Mouse (Mus musculus): Measurements from ENCODE around the gene Sept3. TPM values are rescaled to one million over a fixed set of nuclear protein-coding genes. Genes with fewer than 3 reads are reported as not detected.

Sept3 gene
- total and polyA plus RNA-seq, 2 experiments, result 0.04 to 0.09 TPM

DNA sequence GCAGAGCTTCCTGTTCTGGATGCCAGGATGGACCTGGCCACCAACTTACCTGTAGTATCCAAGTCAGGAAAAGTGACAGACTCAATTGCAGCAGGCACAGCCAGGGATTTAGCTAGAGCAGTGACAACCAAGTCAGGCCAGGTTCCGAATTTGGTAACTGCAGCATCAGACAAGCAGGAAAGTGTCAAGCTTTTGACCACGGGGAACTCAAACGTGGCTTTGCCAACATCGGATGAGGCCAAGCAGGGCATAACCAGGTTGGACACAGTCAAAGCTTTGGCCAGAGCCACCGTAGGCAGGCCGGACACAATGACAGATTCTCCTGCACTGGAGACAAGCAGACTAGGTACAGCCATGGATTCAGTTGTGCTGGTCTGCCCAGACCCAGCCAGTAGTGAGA is 2.4 kb upstream of the Sept3 start:
- no peaks in the 10 kb centered on the region for H3K36me3 ChIP-seq (ENCODE audit: control insufficient read depth, insufficient read depth, low read length)
- no peak overlapping the region for H3K9ac ChIP-seq (ENCODE audit: low read depth, low read length)
- H3K79me2 ChIP-seq (ENCODE audit: control insufficient read depth, insufficient read depth, low read length), result no peaks in the 10 kb centered on the region
- H3K27me3 ChIP-seq (ENCODE audit: control insufficient read depth, insufficient read depth, low read length), result peaks cover 9% of the 10 kb centered on the region
- WGBS, result 83% methylated on average over 6 of the region's 6 CpGs
- H3K4me3 ChIP-seq (ENCODE audit: insufficient read depth, low read depth, low read length), result no peak overlapping the region
- H3K27ac ChIP-seq (replicated peaks; ENCODE audit: insufficient read depth, low read depth, low read length), result no peak overlapping the region
- peaks cover 3% of the 10 kb centered on the region; the same call in 1 of the 2 replicates for H3K4me1 ChIP-seq (ENCODE audit: control insufficient read depth, insufficient read depth, low read length)
- no peak for TF ChIP-seq CTCF (IDR thresholded peaks at IDR 0.05; ENCODE audit: low read depth, low read length)
- no peak for TF ChIP-seq POLR2A (IDR thresholded peaks at IDR 0.05; ENCODE audit: extremely low read depth, insufficient read depth, low read length)
- DNase-seq (ENCODE audit: extremely low read depth, low read depth, low spot score), result no peak

DNA sequence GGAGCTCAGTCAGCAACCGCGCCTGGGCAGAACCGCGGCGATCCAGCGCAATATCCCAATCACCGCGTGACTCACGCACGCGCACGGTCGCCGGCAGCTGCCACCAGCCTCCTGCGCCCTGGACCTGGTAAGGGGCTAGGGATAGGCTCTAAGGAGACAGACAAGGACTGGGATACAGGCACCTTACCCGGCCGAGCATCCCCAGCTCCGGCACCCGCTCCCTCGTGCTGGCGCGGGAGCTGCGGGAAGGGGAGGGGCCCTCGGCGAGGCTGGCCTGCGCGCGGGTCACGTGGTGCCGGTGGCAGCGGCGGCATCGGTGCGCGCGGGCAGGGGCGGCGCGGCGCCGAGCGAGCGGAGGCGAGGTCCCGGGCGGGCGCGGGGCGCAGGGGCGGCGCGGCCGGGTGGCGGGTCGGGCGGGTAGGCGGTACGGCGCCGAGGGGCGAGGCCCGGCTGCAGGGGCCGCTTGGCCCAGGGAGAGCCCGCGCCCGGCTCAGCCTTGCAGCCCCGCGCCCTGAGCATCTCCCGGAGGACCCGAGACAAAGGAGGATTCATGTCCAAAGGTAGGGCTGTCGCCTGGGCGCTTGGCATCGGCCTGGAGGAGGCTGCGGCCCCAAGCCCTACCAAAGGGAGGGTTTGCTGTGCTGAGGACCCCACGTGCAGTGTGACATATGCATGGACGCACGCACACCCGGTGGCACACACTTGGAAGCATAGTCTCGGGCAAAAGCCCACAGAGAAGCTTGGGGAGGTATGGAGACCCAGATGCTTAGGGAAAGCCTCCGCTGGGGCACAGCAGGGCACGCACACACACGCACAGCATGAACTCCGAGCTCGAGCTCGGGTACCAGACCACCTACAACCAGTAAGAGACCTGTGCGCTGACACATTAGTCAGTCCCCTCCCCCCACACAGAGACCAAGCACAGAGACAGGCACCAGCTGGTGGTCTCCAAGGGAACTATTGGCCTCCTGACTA is 521 bp downstream of the Sept3 start:
- no peak overlapping the region for H3K9ac ChIP-seq (ENCODE audit: low read depth, low read length)
- H3K79me2 ChIP-seq (ENCODE audit: control insufficient read depth, insufficient read depth, low read length), result no peaks in the 10 kb centered on the region
- 2% methylated on average over 83 of the region's 86 CpGs for WGBS
- peak overlapping the region; percentile 36; the same call in 1 of the 2 replicates for H3K4me3 ChIP-seq (ENCODE audit: insufficient read depth, low read depth, low read length)
- H3K27ac ChIP-seq (replicated peaks; ENCODE audit: insufficient read depth, low read depth, low read length), result no peak overlapping the region
- DNase-seq (ENCODE audit: extremely low read depth, low read depth, low spot score), result no peak
- TF ChIP-seq CTCF (IDR thresholded peaks at IDR 0.05; ENCODE audit: low read depth, low read length), result no peak
- TF ChIP-seq POLR2A (IDR thresholded peaks at IDR 0.05; ENCODE audit: extremely low read depth, insufficient read depth, low read length), result no peak
- H3K27me3 ChIP-seq (ENCODE audit: control insufficient read depth, insufficient read depth, low read length), result peaks cover 9% of the 10 kb centered on the region
- H3K4me1 ChIP-seq (ENCODE audit: control insufficient read depth, insufficient read depth, low read length), result peaks cover 3% of the 10 kb centered on the region; the same call in 1 of the 2 replicates
- H3K36me3 ChIP-seq (ENCODE audit: control insufficient read depth, insufficient read depth, low read length), result no peaks in the 10 kb centered on the region

DNA sequence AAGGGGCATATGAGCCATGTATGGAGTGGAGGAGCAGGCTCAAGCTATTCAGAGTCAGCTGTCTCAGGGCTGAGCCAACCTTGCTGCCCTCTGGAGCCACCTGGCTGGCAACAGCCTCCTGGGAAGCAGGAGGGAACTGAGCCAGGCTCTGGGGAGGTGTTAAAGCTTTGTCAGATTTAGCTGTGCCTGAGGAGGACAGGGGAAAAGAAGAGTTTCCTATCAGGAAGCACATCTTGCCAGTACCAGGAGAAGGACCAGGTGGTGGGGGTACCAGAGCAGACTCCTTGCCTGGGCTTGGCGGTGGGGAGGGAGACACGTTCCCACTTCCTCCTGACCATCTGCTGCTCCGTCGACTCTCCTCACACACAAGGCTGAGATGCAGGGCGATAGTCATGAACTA is 2.9 kb downstream of the Sept3 start:
- no peak overlapping the region for H3K9ac ChIP-seq (ENCODE audit: low read depth, low read length)
- H3K27me3 ChIP-seq (ENCODE audit: control insufficient read depth, insufficient read depth, low read length), result peaks cover 9% of the 10 kb centered on the region
- no peak overlapping the region for H3K4me3 ChIP-seq (ENCODE audit: insufficient read depth, low read depth, low read length)
- no peaks in the 10 kb centered on the region for H3K36me3 ChIP-seq (ENCODE audit: control insufficient read depth, insufficient read depth, low read length)
- TF ChIP-seq CTCF (IDR thresholded peaks at IDR 0.05; ENCODE audit: low read depth, low read length) (no peak), POLR2A (IDR thresholded peaks at IDR 0.05; ENCODE audit: extremely low read depth, insufficient read depth, low read length) (no peak)
- WGBS, result 75% methylated on average over 5 of the region's 5 CpGs
- peaks cover 3% of the 10 kb centered on the region; the same call in 1 of the 2 replicates for H3K4me1 ChIP-seq (ENCODE audit: control insufficient read depth, insufficient read depth, low read length)
- no peaks in the 10 kb centered on the region for H3K79me2 ChIP-seq (ENCODE audit: control insufficient read depth, insufficient read depth, low read length)
- DNase-seq (ENCODE audit: extremely low read depth, low read depth, low spot score), result no peak
- no peak overlapping the region for H3K27ac ChIP-seq (replicated peaks; ENCODE audit: insufficient read depth, low read depth, low read length)

DNA sequence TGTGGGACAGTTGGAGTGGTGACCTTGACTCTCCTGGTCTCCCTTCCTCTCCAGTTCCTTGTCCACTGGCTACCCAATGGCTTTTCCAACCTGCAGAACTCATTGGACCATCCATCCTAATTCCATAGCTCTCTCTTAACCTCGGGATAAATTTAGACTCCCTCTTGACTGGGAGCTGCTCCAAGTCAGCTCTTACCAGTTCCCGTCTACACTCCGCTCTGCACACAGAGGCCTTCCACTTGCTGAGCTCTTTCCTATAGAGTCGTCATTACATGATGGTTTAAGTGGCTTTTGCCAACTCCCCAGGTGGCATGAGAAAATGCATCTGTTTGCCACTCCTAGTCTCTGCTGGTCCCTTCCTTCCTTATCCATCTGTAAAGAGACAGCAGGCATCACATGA is 5.9 kb downstream of the Sept3 start:
- Histone ChIP-seq H3K79me2 (ENCODE audit: control insufficient read depth, insufficient read depth, low read length) (no peaks in the 10 kb centered on the region), H3K27ac (replicated peaks; ENCODE audit: insufficient read depth, low read depth, low read length) (no peak overlapping the region), H3K4me3 (ENCODE audit: insufficient read depth, low read depth, low read length) (no peak overlapping the region), H3K4me1 (ENCODE audit: control insufficient read depth, insufficient read depth, low read length) (no peaks in the 10 kb centered on the region), H3K27me3 (ENCODE audit: control insufficient read depth, insufficient read depth, low read length) (0 out of 2 replicates have a peak, but pooled peaks cover under 1% of the 10 kb centered on the region), H3K36me3 (ENCODE audit: control insufficient read depth, insufficient read depth, low read length) (no peaks in the 10 kb centered on the region), H3K9ac (ENCODE audit: low read depth, low read length) (no peak overlapping the region)
- TF ChIP-seq CTCF (IDR thresholded peaks at IDR 0.05; ENCODE audit: low read depth, low read length) (no peak), POLR2A (IDR thresholded peaks at IDR 0.05; ENCODE audit: extremely low read depth, insufficient read depth, low read length) (no peak)
- no peak for DNase-seq (ENCODE audit: extremely low read depth, low read depth, low spot score)
- WGBS, result 79% methylated on average over 4 of the region's 4 CpGs

DNA sequence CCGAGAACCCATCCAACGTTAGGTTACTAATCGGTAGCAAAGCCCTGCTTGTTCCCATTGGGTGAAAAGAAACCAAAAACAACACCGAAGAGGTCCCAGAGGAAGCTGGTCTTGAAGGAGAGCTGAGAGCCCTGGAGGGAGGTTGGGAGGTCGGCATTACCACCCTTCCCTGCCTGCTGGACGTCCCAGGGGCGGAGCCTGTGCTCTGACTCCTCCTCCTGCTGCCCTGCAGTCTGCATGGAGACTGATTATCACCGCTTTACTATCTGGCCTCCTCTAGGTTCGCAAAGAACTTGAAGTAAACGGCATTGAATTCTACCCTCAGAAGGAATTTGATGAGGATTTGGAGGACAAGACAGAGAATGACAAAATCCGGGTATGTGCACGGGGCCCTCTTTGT is 11.5 kb downstream of the Sept3 start:
- H3K4me3 ChIP-seq (ENCODE audit: insufficient read depth, low read depth, low read length), result no peak overlapping the region
- no peaks in the 10 kb centered on the region for H3K27me3 ChIP-seq (ENCODE audit: control insufficient read depth, insufficient read depth, low read length)
- no peaks in the 10 kb centered on the region for H3K79me2 ChIP-seq (ENCODE audit: control insufficient read depth, insufficient read depth, low read length)
- no peak overlapping the region for H3K9ac ChIP-seq (ENCODE audit: low read depth, low read length)
- TF ChIP-seq POLR2A (IDR thresholded peaks at IDR 0.05; ENCODE audit: extremely low read depth, insufficient read depth, low read length) (no peak), CTCF (IDR thresholded peaks at IDR 0.05; ENCODE audit: low read depth, low read length) (no peak)
- H3K27ac ChIP-seq (replicated peaks; ENCODE audit: insufficient read depth, low read depth, low read length), result no peak overlapping the region
- H3K36me3 ChIP-seq (ENCODE audit: control insufficient read depth, insufficient read depth, low read length), result no peaks in the 10 kb centered on the region
- WGBS, result 66% methylated on average over 12 of the region's 12 CpGs
- H3K4me1 ChIP-seq (ENCODE audit: control insufficient read depth, insufficient read depth, low read length), result no peaks in the 10 kb centered on the region
- no peak for DNase-seq (ENCODE audit: extremely low read depth, low read depth, low spot score)

DNA sequence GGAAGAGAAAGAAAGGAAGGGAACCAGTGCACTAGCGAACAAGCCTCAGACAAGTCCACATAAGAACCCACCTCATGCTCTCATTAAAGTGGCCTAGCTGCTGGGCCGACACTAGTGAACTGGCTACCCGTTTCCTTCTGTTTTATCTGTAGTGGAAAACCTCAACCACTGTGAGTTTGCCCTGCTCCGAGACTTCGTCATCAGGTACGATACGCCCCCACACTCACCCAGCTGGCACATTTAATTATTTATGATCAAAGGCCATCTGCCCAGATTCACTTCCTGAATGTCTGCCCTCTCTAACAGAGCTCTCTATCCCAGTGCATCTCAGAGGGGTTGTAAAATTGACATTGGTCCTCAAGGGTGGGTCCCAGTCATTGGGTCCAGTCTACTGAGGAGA is 15.6 kb downstream of the Sept3 start:
- 48% methylated on average over 7 of the region's 7 CpGs for WGBS
- Histone ChIP-seq H3K4me1 (ENCODE audit: control insufficient read depth, insufficient read depth, low read length) (no peaks in the 10 kb centered on the region), H3K4me3 (ENCODE audit: insufficient read depth, low read depth, low read length) (no peak overlapping the region), H3K27me3 (ENCODE audit: control insufficient read depth, insufficient read depth, low read length) (no peaks in the 10 kb centered on the region), H3K79me2 (ENCODE audit: control insufficient read depth, insufficient read depth, low read length) (no peaks in the 10 kb centered on the region), H3K27ac (replicated peaks; ENCODE audit: insufficient read depth, low read depth, low read length) (no peak overlapping the region), H3K9ac (ENCODE audit: low read depth, low read length) (no peak overlapping the region), H3K36me3 (ENCODE audit: control insufficient read depth, insufficient read depth, low read length) (no peaks in the 10 kb centered on the region)
- no peak for TF ChIP-seq CTCF (IDR thresholded peaks at IDR 0.05; ENCODE audit: low read depth, low read length)
- TF ChIP-seq POLR2A (IDR thresholded peaks at IDR 0.05; ENCODE audit: extremely low read depth, insufficient read depth, low read length), result no peak
- DNase-seq (ENCODE audit: extremely low read depth, low read depth, low spot score), result no peak
